Mouse (Mus musculus): ENCODE results near the gene Gramd1c. TPM values are rescaled to one million over a fixed set of nuclear protein-coding genes. Genes with fewer than 3 reads are reported as not detected.

Gene Gramd1c
- polyA plus RNA-seq, 1 experiment from 2014 or later: 6.2 TPM

GRCm38 (mm10) chr16:43979010-43979327 is 84.2 kb downstream of the Gramd1c start:
- peak overlapping the region; percentile 99 for H3K4me2 ChIP-seq (replicated peaks)
- ATAC-seq (ENCODE audit: insufficient number of reproducible peaks, insufficient read depth, low FRiP score, low TSS enrichment): no peak
- no peaks in the 10 kb centered on the region for H3K9me3 ChIP-seq
- H3K36me3 ChIP-seq: no peaks in the 10 kb centered on the region
- peak overlapping the region; percentile 58; the same call in 1 of the 2 replicates for H3K9ac ChIP-seq
- peak overlapping the region; percentile 61 for H3K4me3 ChIP-seq
- WGBS: 14% methylated on average over 7 of the region's 7 CpGs
- H3K27ac ChIP-seq: no peak overlapping the region
- 0 out of 2 replicates have a peak, but pooled peaks cover 4% of the 10 kb centered on the region for H3K4me1 ChIP-seq
- peaks cover 11% of the 10 kb centered on the region; the same call in 1 of the 2 replicates for H3K27me3 ChIP-seq

DNA sequence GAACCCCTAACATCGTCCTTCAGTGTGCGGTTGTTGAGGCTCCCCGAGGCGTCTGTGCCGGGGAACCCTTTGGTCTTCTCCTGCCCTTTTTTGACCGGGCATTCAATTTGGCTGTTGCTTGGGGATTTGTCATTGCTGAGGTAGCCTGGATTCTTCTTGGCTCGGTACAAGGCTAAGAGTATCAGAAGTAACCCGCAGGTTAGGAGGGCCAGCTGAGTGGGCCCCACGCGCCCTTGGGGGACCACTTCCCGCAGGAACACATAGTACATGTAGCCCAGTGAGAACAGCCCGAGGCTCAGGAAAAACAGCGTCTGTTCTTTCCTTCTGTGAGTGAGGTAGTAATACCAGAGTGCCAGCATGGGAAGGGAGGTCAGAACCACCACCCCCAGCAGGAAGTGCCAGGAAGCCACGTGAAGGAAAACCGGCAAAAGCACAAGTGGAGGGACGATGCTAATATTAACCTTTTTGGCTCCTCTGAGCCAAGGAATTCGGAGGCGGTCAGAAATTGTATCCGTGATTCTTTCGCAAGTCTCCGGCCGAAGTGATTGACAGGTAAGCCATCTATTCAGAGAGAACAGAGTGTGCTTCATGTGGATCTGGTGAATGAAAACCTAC is 89.4 kb downstream of the Gramd1c start:
- no peak overlapping the region for H3K4me3 ChIP-seq
- ATAC-seq (ENCODE audit: insufficient number of reproducible peaks, insufficient read depth, low FRiP score, low TSS enrichment): no peak
- H3K4me1 ChIP-seq: no peaks in the 10 kb centered on the region
- H3K9ac ChIP-seq: no peak overlapping the region
- H3K36me3 ChIP-seq: no peaks in the 10 kb centered on the region
- H3K27ac ChIP-seq: no peak overlapping the region
- 71% methylated on average over 22 of the region's 22 CpGs for WGBS
- no peak overlapping the region for H3K4me2 ChIP-seq (replicated peaks)
- H3K9me3 ChIP-seq: no peaks in the 10 kb centered on the region
- no peaks in the 10 kb centered on the region for H3K27me3 ChIP-seq

DNA sequence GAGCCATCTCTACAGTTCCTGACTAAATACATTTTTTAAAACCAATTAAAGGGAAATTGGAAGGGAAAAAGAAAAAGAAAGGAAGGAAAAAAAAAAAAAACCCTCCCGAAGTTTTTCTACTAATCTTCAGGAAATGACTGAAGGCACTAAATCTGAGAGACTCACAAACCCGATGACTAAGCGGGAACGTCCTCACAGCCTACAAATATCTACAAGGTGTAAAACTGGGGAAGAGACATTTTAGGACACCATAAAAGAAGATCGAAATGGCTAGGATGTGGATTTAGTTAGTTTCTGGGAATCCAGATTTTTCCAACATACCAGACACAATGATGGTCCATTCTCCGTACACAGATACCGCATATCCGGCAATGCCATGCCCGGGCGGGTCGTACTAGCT is 90.0 kb downstream of the Gramd1c start:
- 93% methylated on average over 11 of the region's 11 CpGs for WGBS
- Histone ChIP-seq H3K4me1 (no peaks in the 10 kb centered on the region), H3K9ac (no peak overlapping the region), H3K27me3 (no peaks in the 10 kb centered on the region), H3K9me3 (no peaks in the 10 kb centered on the region), H3K4me2 (replicated peaks) (no peak overlapping the region), H3K4me3 (no peak overlapping the region), H3K27ac (no peak overlapping the region), H3K36me3 (no peaks in the 10 kb centered on the region)
- no peak for ATAC-seq (ENCODE audit: insufficient number of reproducible peaks, insufficient read depth, low FRiP score, low TSS enrichment)

DNA sequence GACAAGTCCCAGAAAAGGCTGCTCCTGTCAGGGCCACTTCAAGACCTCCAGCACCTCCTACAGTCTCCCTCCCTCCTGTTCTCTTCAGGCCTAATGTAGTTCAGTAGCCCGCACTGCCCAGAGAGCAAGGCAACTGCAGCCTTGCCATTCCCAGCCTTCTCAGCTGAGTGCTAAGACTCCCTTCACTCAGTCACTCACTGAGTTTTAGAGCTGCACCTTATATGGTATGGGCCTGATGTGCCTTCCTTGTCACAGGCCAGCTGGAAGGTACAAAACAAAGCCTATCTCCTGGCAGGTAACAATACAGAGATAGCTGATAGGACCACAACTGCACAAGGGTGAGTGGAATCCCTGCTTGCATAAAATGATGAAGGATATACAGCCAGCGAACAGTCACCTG is 90.8 kb downstream of the Gramd1c start:
- Histone ChIP-seq H3K9me3 (no peaks in the 10 kb centered on the region), H3K27me3 (no peaks in the 10 kb centered on the region), H3K4me1 (no peaks in the 10 kb centered on the region), H3K36me3 (no peaks in the 10 kb centered on the region), H3K27ac (no peak overlapping the region), H3K9ac (no peak overlapping the region), H3K4me3 (no peak overlapping the region), H3K4me2 (replicated peaks) (no peak overlapping the region)
- no peak for ATAC-seq (ENCODE audit: insufficient number of reproducible peaks, insufficient read depth, low FRiP score, low TSS enrichment)
- WGBS: 83% methylated on average over 2 of the region's 2 CpGs

DNA sequence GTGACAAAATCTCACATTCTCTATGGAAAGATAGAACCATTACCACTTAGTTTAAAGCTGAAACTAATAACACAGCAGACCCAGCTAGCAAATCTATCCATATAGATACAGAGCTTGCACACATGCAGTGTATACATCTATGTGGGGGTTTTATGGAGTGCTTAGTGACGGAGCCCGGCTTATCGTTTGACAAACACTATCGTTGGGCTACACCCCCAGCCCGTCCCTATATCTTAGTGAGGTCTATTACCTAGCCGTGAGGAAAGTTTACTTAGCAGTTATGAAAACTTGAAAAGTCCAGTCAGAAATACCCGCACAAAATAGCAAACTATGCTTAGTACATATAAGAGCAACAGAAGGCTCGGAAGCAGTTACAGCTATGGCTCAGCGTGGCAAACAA is 91.4 kb downstream of the Gramd1c start:
- WGBS: 95% methylated on average over 9 of the region's 9 CpGs
- Histone ChIP-seq H3K27me3 (no peaks in the 10 kb centered on the region), H3K4me2 (replicated peaks) (no peak overlapping the region), H3K4me3 (no peak overlapping the region), H3K9me3 (no peaks in the 10 kb centered on the region), H3K27ac (no peak overlapping the region), H3K9ac (no peak overlapping the region), H3K4me1 (no peaks in the 10 kb centered on the region), H3K36me3 (no peaks in the 10 kb centered on the region)
- no peak for ATAC-seq (ENCODE audit: insufficient number of reproducible peaks, insufficient read depth, low FRiP score, low TSS enrichment)

DNA sequence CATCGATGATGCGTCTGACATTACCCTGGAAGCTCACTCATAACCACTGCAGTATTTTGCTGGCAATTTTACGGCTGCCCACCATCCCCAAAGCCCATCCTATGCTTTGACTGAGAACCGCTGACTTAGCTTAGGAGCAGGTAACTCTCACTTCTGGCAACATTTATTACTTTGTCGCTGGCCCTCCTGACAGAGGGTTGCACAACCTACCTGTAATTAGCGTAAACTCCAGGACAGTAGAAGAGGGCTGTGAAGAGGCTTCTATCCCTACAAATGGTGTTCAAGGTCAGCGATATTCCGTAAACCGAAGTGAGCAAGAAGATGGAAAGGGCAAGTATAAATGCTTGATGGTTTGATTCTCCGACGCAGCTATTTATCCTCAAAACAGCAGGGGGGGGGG is 92.0 kb downstream of the Gramd1c start:
- Histone ChIP-seq H3K4me3 (no peak overlapping the region), H3K9me3 (no peaks in the 10 kb centered on the region), H3K27ac (no peak overlapping the region), H3K36me3 (no peaks in the 10 kb centered on the region), H3K27me3 (no peaks in the 10 kb centered on the region), H3K4me2 (replicated peaks) (no peak overlapping the region), H3K4me1 (no peaks in the 10 kb centered on the region), H3K9ac (no peak overlapping the region)
- 91% methylated on average over 11 of the region's 11 CpGs for WGBS
- no peak for ATAC-seq (ENCODE audit: insufficient number of reproducible peaks, insufficient read depth, low FRiP score, low TSS enrichment)

- Histone ChIP-seq H3K4me2 (replicated peaks) (no peak overlapping the region), H3K36me3 (no peaks in the 10 kb centered on the region), H3K27me3 (no peaks in the 10 kb centered on the region), H3K27ac (no peak overlapping the region), H3K4me3 (no peak overlapping the region), H3K9me3 (no peaks in the 10 kb centered on the region), H3K9ac (no peak overlapping the region), H3K4me1 (no peaks in the 10 kb centered on the region)
- WGBS: 85% methylated on average over 3 of the region's 3 CpGs
- no peak for ATAC-seq (ENCODE audit: insufficient number of reproducible peaks, insufficient read depth, low FRiP score, low TSS enrichment)
These were observed 92.7 kb downstream of the Gramd1c start for GRCm38 (mm10) chr16:43970426-43970825.

GRCm38 (mm10) chr16:43965781-43966389 is 97.3 kb downstream of the Gramd1c start:
- no peak overlapping the region for H3K4me3 ChIP-seq
- 87% methylated on average over 13 of the region's 13 CpGs for WGBS
- no peak overlapping the region for H3K4me2 ChIP-seq (replicated peaks)
- no peaks in the 10 kb centered on the region for H3K4me1 ChIP-seq
- H3K36me3 ChIP-seq: no peaks in the 10 kb centered on the region
- H3K9me3 ChIP-seq: no peaks in the 10 kb centered on the region
- no peak overlapping the region for H3K9ac ChIP-seq
- H3K27ac ChIP-seq: no peak overlapping the region
- ATAC-seq (ENCODE audit: insufficient number of reproducible peaks, insufficient read depth, low FRiP score, low TSS enrichment): no peak
- no peaks in the 10 kb centered on the region for H3K27me3 ChIP-seq

GRCm38 (mm10) chr16:43963780-43964179 is 99.4 kb downstream of the Gramd1c start:
- Histone ChIP-seq H3K4me3 (no peak overlapping the region), H3K4me2 (replicated peaks) (no peak overlapping the region), H3K27me3 (no peaks in the 10 kb centered on the region), H3K9me3 (no peaks in the 10 kb centered on the region), H3K27ac (no peak overlapping the region), H3K9ac (no peak overlapping the region), H3K36me3 (peaks cover 3% of the 10 kb centered on the region; the same call in 1 of the 2 replicates), H3K4me1 (no peaks in the 10 kb centered on the region)
- WGBS: 73% methylated on average over 3 of the region's 3 CpGs
- no peak for ATAC-seq (ENCODE audit: insufficient number of reproducible peaks, insufficient read depth, low FRiP score, low TSS enrichment)

GRCm38 (mm10) chr16:43963291-43963690 is 99.9 kb downstream of the Gramd1c start:
- peaks cover 3% of the 10 kb centered on the region; the same call in 1 of the 2 replicates for H3K36me3 ChIP-seq
- H3K9me3 ChIP-seq: no peaks in the 10 kb centered on the region
- WGBS: 93% methylated on average over 9 of the region's 9 CpGs
- no peak overlapping the region for H3K4me2 ChIP-seq (replicated peaks)
- H3K9ac ChIP-seq: no peak overlapping the region
- no peaks in the 10 kb centered on the region for H3K27me3 ChIP-seq
- no peak overlapping the region for H3K27ac ChIP-seq
- no peak for ATAC-seq (ENCODE audit: insufficient number of reproducible peaks, insufficient read depth, low FRiP score, low TSS enrichment)
- no peak overlapping the region for H3K4me3 ChIP-seq
- no peaks in the 10 kb centered on the region for H3K4me1 ChIP-seq

DNA sequence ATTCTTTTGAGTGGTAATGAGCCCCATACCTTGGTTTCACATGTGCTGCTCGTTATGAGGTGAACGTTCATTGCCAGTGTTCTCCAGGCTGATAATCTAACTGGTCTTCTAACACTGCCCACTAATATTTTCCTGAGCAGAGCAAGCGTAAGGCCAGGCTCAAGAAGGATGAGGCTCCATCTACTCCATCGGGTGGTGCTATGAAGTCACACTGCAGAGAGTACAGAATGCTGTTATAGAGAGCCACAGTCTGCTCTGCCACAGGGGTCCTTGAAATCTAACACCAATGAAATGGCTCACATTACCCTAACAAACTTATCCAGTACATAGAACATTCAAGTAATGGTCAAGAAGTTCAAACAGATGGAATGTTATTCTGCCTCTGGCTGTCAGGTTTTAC is 105.1 kb downstream of the Gramd1c start:
- no peaks in the 10 kb centered on the region for H3K27me3 ChIP-seq
- H3K4me1 ChIP-seq: no peaks in the 10 kb centered on the region
- H3K27ac ChIP-seq: no peak overlapping the region
- no peak overlapping the region for H3K4me3 ChIP-seq
- ATAC-seq (ENCODE audit: insufficient number of reproducible peaks, insufficient read depth, low FRiP score, low TSS enrichment): no peak
- H3K4me2 ChIP-seq (replicated peaks): no peak overlapping the region
- H3K36me3 ChIP-seq: peaks cover 3% of the 10 kb centered on the region; the same call in 1 of the 2 replicates
- 57% methylated on average over 4 of the region's 4 CpGs for WGBS
- no peaks in the 10 kb centered on the region for H3K9me3 ChIP-seq
- H3K9ac ChIP-seq: no peak overlapping the region

DNA sequence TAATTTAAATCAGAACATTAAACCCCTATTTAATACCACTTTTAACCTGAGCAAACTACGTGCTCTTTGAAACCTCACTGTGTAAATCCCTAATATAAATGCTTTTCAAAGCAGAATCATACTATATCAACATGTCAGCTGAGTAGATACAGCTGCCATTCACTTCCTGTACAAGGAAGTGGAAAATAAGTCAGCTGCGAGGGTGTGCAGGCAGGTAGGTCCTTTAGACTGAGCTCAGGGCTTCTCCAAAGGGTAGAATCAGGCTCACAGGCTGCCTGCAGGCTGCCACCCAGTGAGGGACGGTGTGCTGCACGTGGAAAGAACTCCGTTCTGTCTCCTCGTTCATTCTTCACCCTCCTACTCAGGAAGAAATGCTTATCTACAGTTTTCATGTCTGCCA is 108.2 kb downstream of the Gramd1c start:
- H3K27ac ChIP-seq: no peak overlapping the region
- ATAC-seq (ENCODE audit: insufficient number of reproducible peaks, insufficient read depth, low FRiP score, low TSS enrichment): no peak
- WGBS: 79% methylated on average over 6 of the region's 6 CpGs

More for the DNA sequence above, 108.2 kb downstream of the Gramd1c start:
- Histone ChIP-seq H3K4me1 (no peaks in the 10 kb centered on the region), H3K9me3 (no peaks in the 10 kb centered on the region), H3K4me3 (no peak overlapping the region), H3K9ac (no peak overlapping the region), H3K27me3 (no peaks in the 10 kb centered on the region), H3K4me2 (replicated peaks) (no peak overlapping the region), H3K36me3 (no peaks in the 10 kb centered on the region; the same call in 1 of the 2 replicates)

Measured in embryonic facial prominence, embryonic 12.5 days (tissue).